Mouse (Mus musculus): ENCODE measurements around the gene Olfr1186.

GRCm38 (mm10) chr2:88518251-88518650 lies at the start of gene Olfr1186:
- TF ChIP-seq CHD2 (IDR thresholded peaks at IDR 0.05; ENCODE audit: low read length) (no peak), POLR2A (IDR thresholded peaks at IDR 0.05; ENCODE audit: control insufficient read depth in 1 of 2, insufficient read depth in 1 of 2, low read depth in 1 of 2, low read length in 2 of 2, poor library complexity in 1 of 2) (no peak), ZMIZ1 (IDR thresholded peaks at IDR 0.05; ENCODE audit: low read depth, low read length) (no peak), ETS1 (IDR thresholded peaks at IDR 0.05; ENCODE audit: low read depth, low read length) (no peak)

Data from MEL (cell line).